Mouse (Mus musculus): ENCODE data around the gene Plk5. TPM values are rescaled to one million over a fixed set of nuclear protein-coding genes. Genes with fewer than 3 reads are reported as not detected.

Plk5 gene
- polyA plus RNA-seq, 1 experiment from 2014 or later: 0.18 TPM

DNA sequence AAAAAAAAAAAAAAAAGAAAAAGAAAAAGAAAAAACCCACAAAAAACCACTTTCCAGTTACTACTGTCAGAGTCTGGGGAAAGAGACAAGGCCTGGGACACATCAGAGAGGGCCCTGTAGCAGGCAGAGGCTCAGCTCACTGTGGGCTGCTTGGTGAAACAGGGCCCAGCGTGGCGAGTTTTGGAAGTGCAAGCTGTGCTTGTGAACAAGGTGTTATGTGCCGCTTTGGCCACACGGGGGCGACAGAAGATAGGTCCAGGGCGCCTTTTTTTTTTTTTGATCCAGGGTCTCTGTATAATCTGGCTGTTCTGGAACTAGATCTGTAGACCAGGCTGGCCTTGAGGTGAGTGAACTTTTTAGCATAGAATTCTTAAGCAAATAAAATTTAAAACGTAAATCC lies 19.9 kb downstream of the Plk5 start:
- Histone ChIP-seq H3K4me1 (ENCODE audit: control insufficient read depth, low read depth, low read length) (no peaks in the 10 kb centered on the region), H3K27ac (ENCODE audit: low read length) (no peak overlapping the region), H3K9me3 (replicated peaks; ENCODE audit: control insufficient read depth, low read length) (no peaks in the 10 kb centered on the region), H3K27me3 (ENCODE audit: control insufficient read depth, insufficient read depth, low read depth, low read length) (peaks cover 8% of the 10 kb centered on the region), H3K4me2 (ENCODE audit: low read depth, low read length) (no peak overlapping the region), H3K9ac (ENCODE audit: low read depth, low read length) (no peak overlapping the region), H3K36me3 (ENCODE audit: control insufficient read depth, insufficient read depth) (peaks cover 4% of the 10 kb centered on the region; the same call in 1 of the 2 replicates), H3K4me3 (ENCODE audit: low read depth, low read length) (no peak overlapping the region)
- 3% methylated on average over 7 of the region's 7 CpGs for WGBS (ENCODE audit: insufficient replicate concordance)
- ATAC-seq (ENCODE audit: low read depth): peak; percentile 27; the same call in 1 of the 2 replicates

DNA sequence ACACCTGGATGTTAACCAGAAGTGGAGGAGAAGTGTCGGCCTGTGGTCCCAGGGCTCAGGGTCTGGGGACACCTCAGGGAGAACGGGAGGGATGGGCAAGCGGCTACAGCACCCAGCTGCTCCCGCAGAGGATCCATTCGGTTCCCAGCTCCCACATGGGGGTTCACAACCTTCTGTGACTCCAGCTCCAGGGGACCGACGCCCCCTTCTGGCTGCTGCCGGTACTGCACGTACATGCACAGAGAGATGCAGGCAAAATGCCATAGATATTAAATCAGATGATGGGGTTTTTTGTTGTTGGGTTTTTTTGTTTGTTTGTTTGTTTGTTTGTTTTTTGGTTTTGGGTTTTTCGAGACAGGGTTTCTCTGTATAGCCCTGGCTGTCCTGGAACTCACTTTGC lies 21.5 kb downstream of the Plk5 start:
- WGBS (ENCODE audit: insufficient replicate concordance): 45% methylated on average over 10 of the region's 10 CpGs
- Histone ChIP-seq H3K27ac (ENCODE audit: low read length) (no peak overlapping the region), H3K27me3 (ENCODE audit: control insufficient read depth, insufficient read depth, low read depth, low read length) (peaks cover 2% of the 10 kb centered on the region), H3K36me3 (ENCODE audit: control insufficient read depth, insufficient read depth) (peaks cover 17% of the 10 kb centered on the region), H3K9ac (ENCODE audit: low read depth, low read length) (no peak overlapping the region), H3K4me1 (ENCODE audit: control insufficient read depth, low read depth, low read length) (no peaks in the 10 kb centered on the region), H3K4me2 (ENCODE audit: low read depth, low read length) (no peak overlapping the region), H3K9me3 (replicated peaks; ENCODE audit: control insufficient read depth, low read length) (no peaks in the 10 kb centered on the region), H3K4me3 (ENCODE audit: low read depth, low read length) (no peak overlapping the region)
- no peak for ATAC-seq (ENCODE audit: low read depth)

DNA sequence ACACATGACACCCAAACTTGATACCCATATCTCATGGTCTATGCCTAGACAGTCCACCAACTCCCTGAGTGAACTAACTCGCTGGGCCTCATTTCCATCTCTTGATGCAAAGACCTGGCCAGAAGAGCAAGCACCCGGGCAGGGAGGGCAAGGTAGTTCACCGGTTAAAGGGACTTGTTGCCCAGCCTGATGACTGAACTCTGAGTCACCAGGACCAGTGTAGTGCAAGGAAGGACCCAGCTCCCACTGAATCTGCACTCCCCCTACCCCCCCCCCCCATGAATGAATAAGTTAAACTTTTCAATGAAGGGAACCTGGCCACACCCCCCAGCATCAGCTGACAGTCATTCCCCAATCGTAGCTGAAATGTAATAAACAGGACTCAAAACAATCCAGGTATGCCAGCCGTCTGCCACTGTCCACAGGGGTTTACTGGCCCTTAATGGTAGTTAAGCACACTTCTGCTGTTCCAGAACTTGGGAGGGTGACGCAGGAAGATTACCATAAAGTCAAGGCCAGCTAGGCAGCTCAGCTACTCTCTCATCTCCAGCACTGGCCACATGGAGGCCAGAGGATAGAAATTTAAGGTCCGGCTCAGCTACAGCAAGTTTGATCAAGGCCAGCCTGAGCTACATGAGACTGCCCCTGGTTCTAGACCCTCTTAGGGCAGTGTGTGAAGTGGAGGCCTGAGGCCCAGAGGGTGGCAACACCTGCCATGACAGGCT lies 26.5 kb downstream of the Plk5 start:
- Histone ChIP-seq H3K4me2 (ENCODE audit: low read depth, low read length) (no peak overlapping the region), H3K4me1 (ENCODE audit: control insufficient read depth, low read depth, low read length) (peaks cover 41% of the 10 kb centered on the region), H3K9ac (ENCODE audit: low read depth, low read length) (no peak overlapping the region), H3K27ac (ENCODE audit: low read length) (no peak overlapping the region), H3K36me3 (ENCODE audit: control insufficient read depth, insufficient read depth) (peaks cover 17% of the 10 kb centered on the region), H3K4me3 (ENCODE audit: low read depth, low read length) (no peak overlapping the region), H3K27me3 (ENCODE audit: control insufficient read depth, insufficient read depth, low read depth, low read length) (peaks cover 6% of the 10 kb centered on the region), H3K9me3 (replicated peaks; ENCODE audit: control insufficient read depth, low read length) (no peaks in the 10 kb centered on the region)
- ATAC-seq (ENCODE audit: low read depth): no peak
- WGBS (ENCODE audit: insufficient replicate concordance): 81% methylated on average over 7 of the region's 7 CpGs

DNA sequence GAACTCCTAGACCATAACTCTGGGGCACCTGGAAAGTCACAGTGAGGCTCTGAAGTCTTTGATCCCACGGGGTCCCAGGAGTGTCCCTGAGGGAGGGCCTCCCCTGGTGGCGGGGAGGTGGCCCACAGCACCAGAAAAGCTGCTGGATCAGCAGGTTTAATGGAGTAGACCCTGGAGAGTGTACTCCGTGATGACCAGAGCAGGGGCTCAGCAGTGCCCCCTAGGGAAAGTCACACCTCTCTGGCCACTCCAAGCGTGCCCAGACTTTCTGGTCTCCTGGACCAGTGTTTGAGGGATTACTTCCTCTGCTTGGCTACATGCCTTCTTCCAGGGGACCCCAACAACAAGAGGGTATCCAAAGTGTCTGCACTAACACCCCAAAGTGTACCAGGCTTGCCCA lies 27.2 kb downstream of the Plk5 start:
- H3K27ac ChIP-seq (ENCODE audit: low read length): peak overlapping the region; percentile 5; the same call in 1 of the 2 replicates
- no peaks in the 10 kb centered on the region for H3K9me3 ChIP-seq (replicated peaks; ENCODE audit: control insufficient read depth, low read length)
- WGBS (ENCODE audit: insufficient replicate concordance): 74% methylated on average over 4 of the region's 4 CpGs
- H3K4me1 ChIP-seq (ENCODE audit: control insufficient read depth, low read depth, low read length): peaks cover 47% of the 10 kb centered on the region
- no peak overlapping the region for H3K4me2 ChIP-seq (ENCODE audit: low read depth, low read length)
- H3K27me3 ChIP-seq (ENCODE audit: control insufficient read depth, insufficient read depth, low read depth, low read length): peaks cover 6% of the 10 kb centered on the region
- H3K36me3 ChIP-seq (ENCODE audit: control insufficient read depth, insufficient read depth): peaks cover 17% of the 10 kb centered on the region
- no peak overlapping the region for H3K9ac ChIP-seq (ENCODE audit: low read depth, low read length)
- H3K4me3 ChIP-seq (ENCODE audit: low read depth, low read length): no peak overlapping the region
- ATAC-seq (ENCODE audit: low read depth): no peak

DNA sequence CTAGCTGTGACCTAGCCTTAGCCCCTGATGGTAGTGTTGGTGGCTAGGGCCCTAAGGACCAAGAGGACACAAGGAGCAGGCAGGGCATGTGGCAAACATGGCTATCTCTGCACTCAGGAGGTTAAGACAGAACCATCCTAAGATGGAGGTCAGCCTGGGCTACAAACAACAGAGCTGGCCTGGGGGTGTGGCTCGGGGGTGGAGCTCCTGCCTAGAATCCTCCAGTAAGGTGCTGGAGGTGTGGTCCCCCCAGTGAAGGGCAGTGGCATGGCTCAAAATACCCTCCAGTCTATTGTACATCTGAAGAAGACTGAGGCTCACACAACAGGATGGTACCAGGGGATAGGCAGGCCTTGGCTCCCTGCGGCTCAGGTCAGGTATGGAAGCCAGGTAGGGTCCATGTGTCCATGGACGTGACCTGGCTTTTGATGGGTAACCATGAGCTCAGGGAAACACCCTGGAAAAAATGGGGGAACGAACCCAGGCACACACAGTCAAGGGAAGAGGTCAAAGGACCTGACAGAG lies 27.9 kb downstream of the Plk5 start:
- Histone ChIP-seq H3K4me2 (ENCODE audit: low read depth, low read length) (0 out of 2 replicates have a peak overlapping the region, but pooled peaks have one; percentile 99), H3K4me1 (ENCODE audit: control insufficient read depth, low read depth, low read length) (peaks cover 53% of the 10 kb centered on the region), H3K36me3 (ENCODE audit: control insufficient read depth, insufficient read depth) (peaks cover 17% of the 10 kb centered on the region), H3K4me3 (ENCODE audit: low read depth, low read length) (no peak overlapping the region), H3K27ac (ENCODE audit: low read length) (no peak overlapping the region), H3K9ac (ENCODE audit: low read depth, low read length) (no peak overlapping the region), H3K27me3 (ENCODE audit: control insufficient read depth, insufficient read depth, low read depth, low read length) (peaks cover 6% of the 10 kb centered on the region), H3K9me3 (replicated peaks; ENCODE audit: control insufficient read depth, low read length) (no peaks in the 10 kb centered on the region)
- 67% methylated on average over 4 of the region's 4 CpGs for WGBS (ENCODE audit: insufficient replicate concordance)
- ATAC-seq (ENCODE audit: low read depth): no peak

DNA sequence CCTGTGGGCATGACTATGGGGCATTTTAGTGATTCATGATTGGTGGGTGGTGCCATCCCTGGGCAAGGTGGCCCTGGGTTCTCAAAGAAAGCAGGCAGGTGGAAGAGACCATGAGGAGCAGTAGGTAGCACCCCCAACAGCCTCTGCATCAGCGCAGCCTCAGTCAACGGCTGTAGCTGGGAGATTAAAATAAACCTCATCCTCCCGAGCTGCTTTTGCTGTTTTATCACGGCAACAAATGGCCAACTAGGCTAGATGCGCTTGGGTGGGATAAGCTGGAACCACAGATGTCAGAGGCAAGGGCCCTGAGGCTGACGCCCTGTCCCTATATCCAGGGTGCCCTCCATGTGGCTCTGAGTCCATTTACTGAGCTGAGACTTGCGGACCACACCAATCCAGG lies 28.4 kb downstream of the Plk5 start:
- H3K4me1 ChIP-seq (ENCODE audit: control insufficient read depth, low read depth, low read length): peaks cover 53% of the 10 kb centered on the region
- H3K27ac ChIP-seq (ENCODE audit: low read length): peak overlapping the region; percentile 69
- peaks cover 17% of the 10 kb centered on the region for H3K36me3 ChIP-seq (ENCODE audit: control insufficient read depth, insufficient read depth)
- WGBS (ENCODE audit: insufficient replicate concordance): 33% methylated on average over 7 of the region's 7 CpGs
- 0 out of 2 replicates have a peak overlapping the region, but pooled peaks have one; percentile 8 for H3K4me3 ChIP-seq (ENCODE audit: low read depth, low read length)
- no peaks in the 10 kb centered on the region for H3K9me3 ChIP-seq (replicated peaks; ENCODE audit: control insufficient read depth, low read length)
- 0 out of 2 replicates have a peak overlapping the region, but pooled peaks have one; percentile 4 for H3K9ac ChIP-seq (ENCODE audit: low read depth, low read length)
- peaks cover 6% of the 10 kb centered on the region for H3K27me3 ChIP-seq (ENCODE audit: control insufficient read depth, insufficient read depth, low read depth, low read length)
- peak overlapping the region; percentile 99 for H3K4me2 ChIP-seq (ENCODE audit: low read depth, low read length)
- ATAC-seq (ENCODE audit: low read depth): peak; percentile 55

DNA sequence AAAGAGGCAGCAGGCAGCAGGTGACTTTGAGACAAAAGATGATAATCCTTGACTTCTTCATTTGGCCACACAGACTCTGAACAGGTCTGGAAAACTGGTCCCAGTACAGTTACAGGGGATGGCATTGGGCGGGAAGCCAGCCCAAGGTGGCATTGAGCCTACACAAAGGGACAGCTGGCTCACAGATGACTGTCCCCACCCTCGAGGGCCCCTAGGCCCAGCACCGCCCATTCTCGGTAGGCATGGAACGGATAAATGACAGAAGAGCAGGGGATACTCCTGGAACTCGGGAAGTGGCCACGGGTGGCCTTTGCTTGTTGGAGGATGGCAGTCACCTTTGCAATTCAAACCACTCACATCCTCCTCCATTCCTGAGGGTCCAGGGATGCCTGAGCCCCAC lies 29.1 kb downstream of the Plk5 start:
- Histone ChIP-seq H3K36me3 (ENCODE audit: control insufficient read depth, insufficient read depth) (peaks cover 17% of the 10 kb centered on the region), H3K4me2 (ENCODE audit: low read depth, low read length) (peak overlapping the region; percentile 99), H3K27ac (ENCODE audit: low read length) (peak overlapping the region; percentile 69), H3K4me1 (ENCODE audit: control insufficient read depth, low read depth, low read length) (peaks cover 53% of the 10 kb centered on the region), H3K9me3 (replicated peaks; ENCODE audit: control insufficient read depth, low read length) (no peaks in the 10 kb centered on the region), H3K4me3 (ENCODE audit: low read depth, low read length) (peak overlapping the region; percentile 74; the same call in 1 of the 2 replicates), H3K27me3 (ENCODE audit: control insufficient read depth, insufficient read depth, low read depth, low read length) (peaks cover 6% of the 10 kb centered on the region), H3K9ac (ENCODE audit: low read depth, low read length) (peak overlapping the region; percentile 77; the same call in 1 of the 2 replicates)
- no peak for ATAC-seq (ENCODE audit: low read depth)
- WGBS (ENCODE audit: insufficient replicate concordance): 36% methylated on average over 7 of the region's 7 CpGs

DNA sequence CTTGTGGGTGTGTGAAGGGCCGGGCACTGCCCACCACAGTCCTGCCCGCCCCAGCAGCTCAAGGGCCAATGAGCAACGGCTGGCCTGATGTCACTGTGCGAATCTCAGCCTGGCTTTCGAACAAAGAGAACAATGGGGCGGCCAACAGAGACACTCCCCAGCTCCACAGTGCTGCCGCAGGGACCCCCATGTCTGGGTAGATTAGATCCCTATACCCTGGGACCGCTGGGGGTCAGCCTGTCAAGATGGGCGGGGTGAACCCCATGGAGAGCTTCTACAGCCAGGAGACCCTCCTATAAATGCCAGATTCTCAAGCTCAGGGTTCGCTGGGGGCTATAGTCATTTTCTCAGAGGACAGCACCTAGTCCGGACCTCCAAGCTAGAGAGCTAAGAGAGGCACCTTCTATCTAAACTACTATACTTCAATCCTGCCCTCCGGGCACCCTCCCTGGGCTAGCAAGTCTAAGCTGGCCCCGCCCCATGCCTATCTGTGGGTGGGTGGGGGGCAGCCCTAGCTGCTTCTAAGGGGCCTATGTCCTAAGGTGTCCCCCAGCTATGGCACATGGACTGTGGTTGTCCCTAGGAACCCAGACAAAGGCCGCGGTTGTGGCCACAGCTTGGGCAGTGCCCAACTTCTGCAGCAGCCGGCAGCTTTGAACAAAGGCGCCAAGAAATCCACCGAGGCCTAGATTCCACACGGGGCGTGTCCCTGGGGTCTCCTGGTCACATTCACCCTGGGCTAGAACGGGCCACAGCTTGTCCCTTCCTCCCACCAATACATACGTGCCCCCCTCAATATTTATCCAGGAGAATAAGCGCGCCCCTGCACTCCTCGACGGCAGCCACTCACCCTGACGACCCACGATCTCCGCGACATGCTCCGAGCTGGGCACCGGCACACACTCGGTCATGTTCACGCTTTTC lies 29.8 kb downstream of the Plk5 start:
- Histone ChIP-seq H3K4me2 (ENCODE audit: low read depth, low read length) (peak overlapping the region; percentile 99), H3K4me1 (ENCODE audit: control insufficient read depth, low read depth, low read length) (peaks cover 53% of the 10 kb centered on the region), H3K27me3 (ENCODE audit: control insufficient read depth, insufficient read depth, low read depth, low read length) (peaks cover 6% of the 10 kb centered on the region), H3K9me3 (replicated peaks; ENCODE audit: control insufficient read depth, low read length) (no peaks in the 10 kb centered on the region), H3K9ac (ENCODE audit: low read depth, low read length) (peak overlapping the region; percentile 77), H3K36me3 (ENCODE audit: control insufficient read depth, insufficient read depth) (peaks cover 14% of the 10 kb centered on the region), H3K27ac (ENCODE audit: low read length) (no peak overlapping the region), H3K4me3 (ENCODE audit: low read depth, low read length) (peak overlapping the region; percentile 74)
- no peak for ATAC-seq (ENCODE audit: low read depth)
- 15% methylated on average over 34 of the region's 34 CpGs for WGBS (ENCODE audit: insufficient replicate concordance)
